Mouse (Mus musculus) urinary bladder, adult 2 months (tissue): ENCODE measurements around the gene Pak7. TPM values are rescaled to one million over a fixed set of nuclear protein-coding genes. Genes with fewer than 3 reads are reported as not detected.

ENCODE experiments used
- DNase-seq: peaks from one replicate; pipeline ENCODE4 v3.0.0; 2022; ENCODE audit warnings: low spot score
- polyA plus RNA-seq: library from polyadenylated mRNA; depleted of rRNA; stranded (reverse); fragments of >200 nt; gene quantifications from 2 replicates; pipeline ENCODE4 v1.2.3, GENCODE M21; 2012

The Pak7 gene
- polyA plus RNA-seq, 1 experiment = 0.06 TPM

DNA sequence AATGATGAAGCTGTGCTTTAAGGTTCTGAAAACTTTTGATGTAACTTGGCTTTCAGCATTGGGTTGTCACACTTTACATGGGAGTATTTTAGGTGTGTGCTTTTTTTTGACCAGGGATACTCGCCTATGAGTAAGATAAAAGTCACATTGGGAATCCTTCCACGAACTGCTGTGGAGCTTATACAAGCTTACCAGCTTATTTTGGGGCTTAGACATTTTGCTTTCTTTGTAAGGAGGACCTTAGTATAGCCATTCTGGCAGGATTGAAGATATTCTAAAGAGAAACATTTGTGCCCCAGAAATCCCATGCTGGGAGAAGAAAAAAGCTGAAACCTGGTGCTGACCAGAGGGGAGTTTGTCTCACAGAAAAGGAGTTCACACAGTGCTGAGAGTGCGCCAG is 212.7 kb downstream of the Pak7 start:
- DNase-seq = no peak

DNA sequence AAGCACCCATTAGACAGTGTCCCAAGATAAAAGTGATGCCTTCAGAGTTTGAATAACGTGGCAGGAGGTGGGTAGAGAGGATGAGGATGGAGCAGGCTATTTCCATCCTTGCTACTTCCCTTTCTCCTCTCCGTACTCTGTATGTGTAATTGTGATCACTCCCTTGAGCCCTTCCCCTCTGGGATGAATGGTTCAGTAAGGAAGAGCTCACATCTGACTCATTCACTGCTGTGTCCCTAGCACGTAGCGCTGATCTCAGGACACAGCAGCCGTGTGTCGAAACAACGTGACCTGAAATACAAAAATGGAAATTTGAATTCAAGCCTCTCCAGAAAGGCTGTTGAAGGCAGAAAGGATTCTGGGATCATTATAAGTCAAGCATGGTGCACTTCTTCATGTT is 237.0 kb downstream of the Pak7 start:
- DNase-seq = no peak

DNA sequence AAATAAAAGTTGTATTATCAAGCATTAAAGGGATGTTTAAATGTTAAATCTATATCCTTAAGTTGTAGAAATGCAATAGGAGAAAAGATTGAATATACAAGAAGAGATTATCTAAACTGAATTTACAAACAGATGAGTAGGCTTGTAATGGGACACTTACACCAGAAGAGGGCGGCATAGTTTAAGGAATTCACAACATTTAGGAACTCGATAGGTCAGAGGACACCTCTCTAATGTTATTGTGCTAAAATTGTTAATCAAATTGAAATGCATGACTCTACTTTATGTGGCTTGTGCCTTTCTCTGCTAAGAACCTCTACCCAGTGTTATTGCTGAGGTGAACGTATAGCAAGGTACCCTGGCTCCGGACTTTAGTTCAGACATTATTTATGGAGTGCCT is 238.2 kb downstream of the Pak7 start:
- DNase-seq = no peak

DNA sequence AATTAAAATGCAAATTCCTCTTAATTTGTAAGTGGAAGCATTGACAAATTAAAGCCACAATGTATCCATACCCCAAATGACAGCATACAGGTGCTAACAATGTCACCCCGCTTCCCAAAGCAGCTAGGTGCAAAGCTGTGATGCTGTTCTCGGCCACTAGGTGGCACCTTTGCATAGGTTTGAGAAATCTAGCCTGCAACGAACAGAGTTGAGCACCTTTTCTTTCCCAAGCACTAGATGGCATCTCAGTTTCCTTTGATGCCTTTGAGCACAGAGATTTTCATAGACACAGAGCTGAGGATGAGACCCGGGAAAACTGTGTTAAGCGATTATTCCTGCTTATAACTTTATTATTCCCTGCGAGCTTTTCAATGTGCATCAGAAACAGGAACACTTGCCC is 238.8 kb downstream of the Pak7 start:
- peak; percentile 44 for DNase-seq

DNA sequence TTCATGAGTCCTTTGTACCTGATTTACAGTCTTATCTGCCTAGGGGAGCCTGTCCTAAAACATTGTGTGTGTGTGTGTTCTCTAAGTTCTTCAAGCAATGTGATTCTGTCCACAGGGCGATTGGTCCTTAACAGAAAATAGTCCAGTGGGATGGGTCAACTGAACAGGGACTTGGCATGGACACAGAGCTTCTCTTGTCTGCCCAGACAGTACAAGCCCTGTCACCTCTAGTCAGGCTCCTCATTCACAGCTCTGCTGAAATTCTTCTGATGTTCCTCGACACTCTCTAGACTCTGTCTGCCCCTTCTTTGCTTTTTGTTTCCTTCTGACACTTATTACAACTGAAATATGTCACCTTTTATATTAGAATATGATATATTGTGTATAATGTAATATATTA is 247.0 kb downstream of the Pak7 start:
- DNase-seq = no peak

DNA sequence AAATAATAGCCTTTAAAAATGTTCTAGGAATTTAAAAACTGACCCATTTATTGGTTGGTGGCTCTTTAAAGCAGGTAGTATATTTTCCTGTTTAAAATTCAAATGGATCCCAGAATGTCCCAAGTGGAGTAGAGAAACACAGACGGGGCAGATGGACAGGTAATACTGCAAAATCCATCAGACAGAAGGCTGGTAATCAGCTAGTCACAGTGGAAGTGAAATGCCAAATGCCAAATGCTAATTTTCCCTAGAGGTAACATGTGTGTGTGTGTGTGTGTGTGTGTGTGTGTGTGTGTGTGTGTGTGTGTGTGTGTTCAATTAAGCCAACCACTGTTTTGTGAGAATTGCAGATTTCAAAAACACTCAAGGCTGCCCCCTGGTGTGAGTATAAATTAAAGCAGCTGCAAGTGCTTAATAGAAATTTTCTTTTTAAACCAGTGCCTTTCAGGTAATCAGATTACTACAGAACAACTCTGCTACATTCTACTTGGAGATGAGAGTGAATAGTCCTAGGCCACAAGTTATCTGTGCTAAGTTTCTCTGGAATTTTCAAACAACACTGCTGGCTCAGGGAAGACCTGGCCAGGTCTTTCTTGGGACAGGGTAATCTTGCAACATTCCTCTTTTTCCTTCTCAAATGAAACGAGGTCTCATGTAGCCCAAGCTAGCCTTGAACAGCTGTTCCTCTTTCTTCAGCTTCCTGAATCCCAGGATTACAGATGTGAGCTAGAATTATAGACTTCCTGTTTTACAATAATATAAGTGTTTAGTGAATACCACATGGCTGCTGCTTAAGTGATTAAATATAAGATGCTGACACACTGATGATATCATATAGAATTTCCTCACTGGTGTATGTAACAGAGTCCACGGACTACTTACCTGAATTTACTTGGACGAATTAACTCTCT is 248.4 kb downstream of the Pak7 start:
- DNase-seq = no peak

DNA sequence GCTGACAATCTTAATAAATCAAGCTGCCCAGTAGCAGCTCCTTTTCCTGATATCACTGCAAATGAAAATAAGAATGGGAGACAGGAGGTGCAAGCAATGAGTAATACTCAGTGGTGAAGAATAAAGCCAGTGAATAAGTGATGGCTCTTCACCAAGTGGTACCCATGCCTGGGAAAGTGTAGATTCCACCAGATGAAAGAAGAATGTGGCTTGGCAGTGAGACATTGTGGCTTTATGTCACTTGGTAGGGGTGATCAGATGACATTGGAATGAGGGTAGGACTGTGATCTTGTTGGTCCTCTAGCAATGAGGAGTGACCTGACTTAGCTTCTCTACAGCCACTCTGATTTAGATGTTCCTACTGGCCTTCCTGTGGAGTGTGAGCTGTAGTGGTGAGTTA is 249.3 kb downstream of the Pak7 start:
- no peak for DNase-seq

DNA sequence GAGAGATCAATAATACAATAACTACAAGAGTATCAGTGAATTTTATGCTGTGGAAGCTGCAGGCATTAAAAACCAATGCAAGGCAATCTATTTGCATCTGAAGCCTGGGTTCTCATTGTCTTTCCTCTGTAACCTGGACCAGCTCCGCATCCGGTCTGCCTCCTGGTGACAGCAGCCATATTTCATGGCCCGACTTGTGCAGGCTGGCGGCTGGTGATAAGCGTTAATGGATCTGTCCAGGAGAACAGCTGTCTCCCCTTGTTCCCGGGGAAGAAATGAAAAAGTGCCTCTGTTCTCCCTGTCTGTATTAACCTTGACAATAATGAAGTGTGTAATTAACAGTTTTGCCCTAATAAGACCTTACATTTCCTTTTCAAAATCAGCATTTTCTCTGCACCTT is 265.9 kb downstream of the Pak7 start:
- DNase-seq = no peak

DNA sequence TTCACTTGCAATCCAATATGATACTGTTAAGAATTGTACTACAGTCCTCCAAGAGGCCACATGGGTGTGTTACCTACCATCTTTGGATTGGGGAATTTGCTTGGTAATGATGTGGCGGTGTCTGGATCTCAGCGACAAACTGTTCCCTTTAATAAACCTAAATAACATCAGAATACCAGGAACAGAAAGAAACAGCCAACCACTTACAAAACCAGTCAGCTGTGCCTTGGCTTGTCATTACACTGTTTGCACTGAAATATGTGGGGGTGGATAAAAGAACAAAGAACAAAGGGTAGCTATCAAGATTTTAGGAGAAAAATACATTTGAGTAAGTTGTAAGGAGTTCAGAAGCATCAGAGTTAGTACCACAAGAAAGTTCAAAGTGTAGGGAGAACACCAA is 269.8 kb downstream of the Pak7 start:
- DNase-seq = no peak

DNA sequence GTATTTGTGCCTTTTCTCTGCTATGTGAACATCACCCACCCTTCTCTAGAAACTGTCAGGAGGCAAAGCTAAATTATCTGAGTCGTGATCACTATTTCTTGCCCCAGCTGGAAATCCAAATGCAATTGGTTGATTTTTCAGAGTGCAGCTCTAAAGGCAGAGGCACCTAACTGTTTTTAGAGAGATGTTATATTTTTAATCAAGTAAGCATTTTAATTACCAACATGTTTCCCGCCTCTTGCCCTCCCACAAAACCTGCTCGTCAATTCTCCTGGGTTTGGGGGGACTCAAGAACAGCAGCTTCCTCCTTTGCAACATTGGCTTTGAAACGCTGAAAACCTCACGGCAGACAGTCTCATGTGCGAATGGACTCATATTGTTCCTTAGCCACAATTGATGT is 274.4 kb downstream of the Pak7 start:
- DNase-seq = no peak

DNA sequence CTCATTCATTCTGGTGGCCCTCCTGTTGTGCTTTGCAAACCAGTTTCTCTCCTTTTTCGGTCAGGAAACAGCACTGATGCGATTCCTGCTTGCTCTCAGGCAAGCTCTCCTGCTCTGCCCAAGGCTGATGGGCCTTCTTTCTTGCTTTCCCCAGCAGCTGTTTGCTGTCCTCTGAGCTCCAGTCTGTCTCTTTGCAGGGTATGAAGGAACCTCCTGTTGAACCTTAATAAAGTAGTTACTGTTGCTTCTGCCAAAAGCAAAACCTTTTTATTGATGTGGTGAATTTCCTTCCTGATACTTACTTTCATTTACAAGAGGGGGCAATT is 278.8 kb downstream of the Pak7 start:
- no peak for DNase-seq

DNA sequence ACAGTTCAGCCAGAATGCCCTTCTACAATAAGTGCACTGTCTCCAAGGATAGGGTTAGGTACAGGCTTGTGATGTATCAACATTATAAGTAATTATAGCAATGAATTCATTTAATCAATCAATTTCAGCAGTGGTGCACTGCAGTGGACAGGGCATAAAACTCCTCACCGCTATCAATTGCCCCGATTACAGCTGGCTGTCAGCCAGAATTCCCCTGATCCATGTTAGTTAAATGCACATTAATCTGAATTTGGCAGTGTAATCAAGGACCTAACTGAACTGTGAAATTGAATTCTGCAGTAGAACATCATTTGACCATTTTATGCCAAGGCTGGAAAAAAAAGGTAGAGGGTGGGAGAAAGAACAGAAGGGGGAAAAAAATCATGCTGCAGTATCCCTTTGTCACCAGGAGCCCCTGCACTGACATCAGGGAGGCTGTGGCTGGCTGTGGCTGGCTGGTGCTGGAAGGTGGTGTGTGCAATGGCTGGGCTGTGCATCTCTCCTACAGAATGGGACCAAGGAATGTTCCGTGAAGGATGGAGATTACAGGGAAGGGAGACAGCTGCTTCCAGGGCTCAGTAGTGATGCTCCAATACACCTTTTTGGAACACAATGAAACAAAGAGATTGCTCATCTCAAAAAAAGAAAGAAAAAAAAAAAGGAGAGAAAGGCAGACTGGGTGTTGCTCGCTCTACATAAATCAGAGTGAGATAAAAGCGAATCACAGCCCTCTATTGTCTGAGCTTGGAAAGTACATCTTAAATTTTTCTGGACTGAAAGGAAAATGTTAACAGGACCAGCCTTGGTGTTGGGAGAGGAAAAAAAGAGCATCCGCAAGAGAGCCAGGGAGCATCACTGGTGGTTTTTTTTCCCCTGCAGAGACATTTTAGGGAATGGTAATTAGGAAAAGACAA is 279.4 kb downstream of the Pak7 start:
- no peak for DNase-seq

DNA sequence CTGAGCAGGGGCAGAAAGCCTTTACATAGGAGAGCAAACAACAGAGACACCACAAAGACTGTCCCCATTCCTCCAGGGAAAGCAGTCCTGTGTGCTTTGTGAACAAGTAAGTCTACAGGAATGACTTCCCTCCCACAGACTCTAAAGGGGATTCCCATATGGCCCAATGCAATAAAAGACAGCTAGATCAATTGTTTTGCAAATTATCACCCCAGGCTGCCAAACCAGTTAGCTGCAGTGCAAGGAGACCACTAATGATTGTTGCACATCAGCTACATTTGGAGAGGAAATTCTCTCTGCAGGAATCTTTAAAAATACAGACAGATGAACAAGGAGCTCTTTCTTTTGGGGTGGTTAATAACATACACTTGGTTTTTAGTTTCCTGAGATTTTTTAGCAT is 280.2 kb downstream of the Pak7 start:
- no peak for DNase-seq

DNA sequence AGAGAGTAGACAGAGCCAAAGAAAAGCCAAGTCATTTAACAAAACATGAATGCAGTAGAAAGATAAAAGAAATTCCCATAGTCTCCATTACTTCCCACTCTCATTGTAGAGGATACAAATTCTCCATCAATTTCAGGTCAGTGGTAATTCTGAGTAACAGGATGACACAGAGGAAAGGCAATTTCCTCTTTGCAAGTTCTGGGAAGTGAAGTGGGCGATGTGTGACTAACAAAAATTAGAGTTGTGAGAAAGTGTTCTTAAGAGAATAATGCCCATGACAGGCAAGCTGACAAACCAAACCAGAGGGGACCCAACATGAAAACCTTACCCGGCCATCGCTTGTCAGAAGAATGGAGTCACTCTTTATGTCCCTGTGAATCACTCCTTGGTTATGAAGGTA is 290.6 kb downstream of the Pak7 start:
- DNase-seq = no peak

DNA sequence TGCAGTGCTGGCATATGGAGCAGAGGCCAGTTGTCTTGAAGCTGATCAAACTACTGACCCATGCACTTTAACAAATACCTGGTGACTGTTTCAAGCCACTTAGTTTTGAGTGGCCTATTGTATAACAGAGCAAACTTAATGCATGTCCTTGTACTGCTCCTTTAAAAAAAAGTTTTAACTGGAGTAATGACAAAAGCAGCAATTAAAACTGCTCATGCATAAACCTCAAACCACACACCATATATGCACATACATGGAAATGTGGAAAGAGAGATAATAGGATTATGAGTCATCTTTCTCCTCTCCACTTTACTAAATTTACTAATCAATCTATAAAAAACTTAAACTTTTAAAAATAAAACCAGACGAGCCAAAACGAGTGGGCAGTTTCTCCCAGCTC is 291.8 kb downstream of the Pak7 start:
- no peak for DNase-seq

DNA sequence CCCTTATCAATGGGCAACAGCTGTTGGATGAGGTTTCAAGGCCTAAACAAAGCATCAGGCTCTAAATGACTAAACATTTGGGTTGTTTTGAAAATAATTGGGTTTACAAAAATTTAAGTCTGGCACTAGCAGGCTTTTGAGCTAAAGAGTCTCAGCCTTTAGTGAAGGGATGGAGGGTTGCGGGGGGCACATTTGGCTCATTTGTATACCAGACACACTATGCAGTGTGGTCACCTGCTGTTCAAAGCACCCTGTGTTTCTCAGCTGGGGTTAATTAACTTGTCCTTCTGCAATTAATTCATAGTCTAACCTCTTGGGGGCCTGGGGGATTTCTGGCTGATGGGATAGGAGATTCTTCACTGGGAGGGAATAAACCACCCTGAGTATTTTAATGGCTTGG is 323.4 kb downstream of the Pak7 start:
- no peak for DNase-seq

DNA sequence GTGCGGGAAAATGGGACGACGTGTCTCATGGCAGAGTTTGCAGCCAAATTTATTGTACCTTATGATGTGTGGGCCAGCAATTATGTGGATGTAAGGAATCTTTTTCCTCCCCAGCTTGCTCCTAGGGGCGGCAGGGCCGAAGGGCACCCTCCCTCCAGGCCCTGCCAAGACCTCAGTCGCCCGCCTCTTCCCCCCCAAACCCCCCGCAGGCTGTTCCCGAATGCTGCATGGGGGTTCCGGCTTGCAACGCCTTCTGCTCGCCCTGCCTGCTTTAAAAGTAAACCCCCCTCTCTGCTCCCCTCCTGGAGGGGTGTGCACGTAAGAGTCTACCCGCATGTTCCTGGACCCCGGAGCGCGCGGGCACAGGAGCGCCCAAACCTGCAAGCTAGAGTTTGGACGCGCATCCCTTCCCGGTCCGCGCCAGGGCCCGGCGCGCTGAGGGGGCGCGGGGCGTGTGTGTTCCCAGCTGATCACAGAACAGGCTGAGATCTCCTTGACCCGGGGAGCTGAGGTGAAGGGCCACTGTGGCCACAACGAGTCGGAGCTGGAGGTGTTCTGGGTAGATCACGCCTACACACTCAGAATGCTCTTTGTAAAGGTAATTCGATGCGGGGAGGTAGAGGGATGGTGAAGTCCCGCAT is 328.6 kb downstream of the Pak7 start:
- DNase-seq = no peak

DNA sequence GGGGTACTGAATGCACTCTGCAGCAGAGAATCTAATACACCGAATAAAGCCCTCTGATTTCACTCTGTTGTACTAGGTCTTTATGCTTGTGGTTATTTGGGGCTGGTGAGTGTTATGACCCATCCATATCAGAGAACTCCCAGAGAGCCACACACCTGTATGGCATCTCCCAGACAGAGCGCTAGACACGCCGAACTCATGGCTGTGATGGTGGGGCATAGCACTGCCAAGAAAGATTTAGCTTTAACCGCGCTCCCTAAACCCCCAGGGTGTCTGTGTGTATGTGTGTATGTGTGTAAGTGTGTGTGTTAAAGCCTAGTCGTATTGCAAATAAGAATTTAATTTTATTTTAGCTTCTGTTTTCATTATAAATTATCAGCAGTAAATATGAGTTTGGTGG is 329.4 kb downstream of the Pak7 start:
- no peak for DNase-seq

DNA sequence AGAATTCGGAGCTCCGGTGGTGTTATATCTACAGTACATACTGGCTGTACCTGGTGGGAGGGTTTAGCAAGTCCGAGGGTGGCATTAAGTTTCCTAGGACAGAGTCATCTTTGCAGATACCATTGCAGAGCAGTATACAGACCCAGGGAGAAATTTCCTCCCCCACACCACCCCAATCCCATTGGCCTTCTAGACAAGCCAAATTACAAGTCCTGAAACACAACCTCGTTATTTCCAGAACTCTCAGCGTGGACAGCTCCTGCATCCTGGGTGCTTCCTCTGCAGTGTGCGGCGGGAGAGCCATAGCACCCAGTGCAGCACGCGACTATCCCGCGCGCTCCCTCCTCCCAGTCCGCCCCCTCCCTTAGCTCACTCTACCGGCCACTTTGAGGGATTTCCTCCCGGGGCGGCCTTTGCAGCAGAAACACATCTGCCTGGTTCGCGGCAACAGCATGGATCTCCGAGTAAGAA is 329.9 kb downstream of the Pak7 start:
- DNase-seq = no peak

DNA sequence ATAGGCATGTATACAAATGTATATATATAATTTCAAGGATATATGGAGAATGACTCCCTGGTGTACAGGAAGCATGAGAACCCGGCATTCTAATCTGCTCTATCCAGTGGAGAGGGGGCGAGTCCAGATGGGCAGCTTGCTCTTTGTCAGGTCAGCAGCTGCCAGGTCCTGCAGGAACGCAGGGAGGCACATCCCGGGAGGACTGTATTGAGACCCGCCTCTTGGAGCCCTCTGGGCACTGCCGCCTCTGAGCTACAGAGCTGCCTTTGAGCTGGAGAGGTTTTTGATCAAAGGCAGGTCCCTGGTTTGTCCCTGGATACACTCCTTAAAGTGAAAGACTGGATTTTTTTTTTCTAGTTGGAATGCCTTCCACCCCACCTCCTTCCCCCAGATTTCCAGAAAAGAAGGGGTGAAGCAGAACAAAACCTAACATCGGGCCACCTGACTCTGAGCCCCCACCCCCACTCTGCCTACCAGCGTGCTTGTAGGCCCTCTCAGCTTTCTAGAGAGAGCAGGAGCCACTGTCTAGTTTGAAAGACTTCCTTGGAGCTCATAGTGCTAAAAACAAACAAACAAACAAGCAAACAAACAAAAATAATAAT is 336.0 kb downstream of the Pak7 start, which contains the start of gene Lamp5:
Lamp5 (plus strand) TSS at position 552 of the 602 bp plus-strand sequence.
- DNase-seq = no peak

DNA sequence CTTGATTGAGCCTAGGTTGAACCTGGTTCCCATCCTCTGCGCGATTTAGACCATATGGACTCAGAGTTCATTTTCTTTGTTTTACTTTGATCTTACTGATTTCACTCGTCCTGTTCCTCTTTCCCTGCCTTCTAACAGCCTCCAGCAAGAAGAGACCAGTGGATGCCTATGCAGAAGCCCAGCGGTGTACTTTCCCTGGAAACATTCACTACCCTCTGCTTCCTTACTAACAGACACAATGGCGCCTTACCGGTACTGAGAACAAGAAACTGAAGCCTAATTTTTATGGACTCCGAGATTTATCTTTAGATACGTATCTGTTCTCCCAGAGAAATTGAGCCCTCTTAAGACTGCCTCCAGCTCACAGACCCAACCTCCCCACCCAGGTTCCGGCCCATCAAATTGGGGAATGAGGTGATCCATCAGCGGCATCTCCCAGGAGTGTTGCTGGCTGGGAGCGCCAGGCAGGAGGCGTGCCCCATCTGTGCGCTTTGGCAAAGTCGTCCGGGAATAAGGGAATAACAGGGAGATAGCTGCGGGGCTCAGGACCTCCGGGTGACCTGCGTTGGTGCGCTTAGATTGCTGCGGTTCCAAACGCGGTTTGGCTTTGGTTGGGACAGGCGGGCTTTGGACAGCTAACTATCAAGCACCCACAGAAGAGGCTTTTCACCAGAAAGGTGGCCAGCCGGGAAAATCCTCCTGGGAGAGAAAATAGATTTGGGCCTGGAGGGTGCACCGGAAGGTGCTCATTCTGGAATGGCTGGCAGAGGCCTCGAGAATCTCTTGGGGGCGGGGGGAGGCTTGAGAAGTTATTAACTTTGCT is 336.8 kb downstream of the Pak7 start:
- DNase-seq = no peak
